Mouse (Mus musculus) cerebellum, adult 2 months (tissue): ENCODE data around the gene Nppc.

Experiments used
- CTCF ChIP-seq: fragments of 200-500 bp; IDR thresholded peaks from 2 replicates; pipeline ENCODE4 v1.5.1; 2011; ENCODE audit warnings: low read depth, mild to moderate bottlenecking, control low read depth, low read length, moderate library complexity, borderline replicate concordance; ENCODE audit not compliant: insufficient read depth
- POLR2A ChIP-seq: fragments of 200-500 bp; IDR thresholded peaks from 2 replicates; pipeline ENCODE4 v1.6.1; 2011; ENCODE audit warnings: low read length, control low read depth, borderline replicate concordance; ENCODE audit not compliant: insufficient read depth

GRCm38 (mm10) chr1:86703300-86703964 lies 33.1 kb upstream of the Nppc start, which contains the start of gene Dis3l2:
- no peak for TF ChIP-seq CTCF
- TF ChIP-seq POLR2A = 0 out of 2 replicates have a peak, but pooled peaks have one; percentile 38
